Mouse (Mus musculus) retina, postnatal 1 day (tissue): ENCODE measurements around the gene Ncmap.

ENCODE experiments used
- DNase-seq: peaks from one replicate; pipeline ENCODE4 v3.0.0-alpha.2; 2012

The Ncmap gene

DNA sequence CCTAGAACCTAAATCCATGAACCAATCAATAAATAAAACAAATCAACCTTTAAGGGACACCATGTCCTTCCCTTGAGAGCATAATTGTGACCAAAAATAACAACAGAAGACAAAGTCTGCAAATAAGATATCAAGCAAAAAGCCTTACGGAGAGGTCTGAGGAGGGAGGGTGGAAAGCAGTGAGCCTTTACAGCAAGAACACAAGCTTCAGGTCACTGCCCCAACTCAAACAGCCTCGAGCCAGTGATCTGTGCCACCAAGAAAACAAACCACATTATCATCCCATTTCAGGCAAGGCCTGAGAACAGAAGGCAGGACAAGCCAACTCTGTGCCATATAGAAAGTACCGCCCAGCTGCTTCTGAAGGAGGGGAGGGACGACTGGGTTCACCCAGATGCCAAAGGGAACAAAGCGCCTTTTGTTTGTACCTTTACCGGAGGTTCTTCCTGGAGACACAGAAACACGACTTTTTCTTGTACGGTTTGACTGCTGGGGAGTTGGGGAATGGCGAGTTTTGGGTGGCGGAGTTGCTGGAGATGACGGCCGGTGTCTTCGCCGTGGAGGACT lies 60.6 kb downstream of the Ncmap start:
- DNase-seq: no peak

DNA sequence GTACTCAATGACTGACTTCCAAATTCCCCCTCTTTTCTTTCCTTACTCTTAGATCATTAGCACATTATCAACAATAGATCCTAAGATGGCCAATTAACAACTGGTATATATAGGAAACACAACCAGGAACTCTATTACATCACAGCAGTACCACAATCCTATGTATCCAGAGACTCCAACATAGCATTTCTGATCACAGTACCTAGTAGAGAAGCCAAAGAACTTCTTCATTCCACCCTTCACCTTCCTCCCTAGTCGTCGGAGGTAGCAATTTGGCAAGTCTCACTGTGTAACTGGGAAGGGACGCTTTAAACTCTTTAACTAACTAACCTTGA lies 62.0 kb downstream of the Ncmap start:
- no peak for DNase-seq

DNA sequence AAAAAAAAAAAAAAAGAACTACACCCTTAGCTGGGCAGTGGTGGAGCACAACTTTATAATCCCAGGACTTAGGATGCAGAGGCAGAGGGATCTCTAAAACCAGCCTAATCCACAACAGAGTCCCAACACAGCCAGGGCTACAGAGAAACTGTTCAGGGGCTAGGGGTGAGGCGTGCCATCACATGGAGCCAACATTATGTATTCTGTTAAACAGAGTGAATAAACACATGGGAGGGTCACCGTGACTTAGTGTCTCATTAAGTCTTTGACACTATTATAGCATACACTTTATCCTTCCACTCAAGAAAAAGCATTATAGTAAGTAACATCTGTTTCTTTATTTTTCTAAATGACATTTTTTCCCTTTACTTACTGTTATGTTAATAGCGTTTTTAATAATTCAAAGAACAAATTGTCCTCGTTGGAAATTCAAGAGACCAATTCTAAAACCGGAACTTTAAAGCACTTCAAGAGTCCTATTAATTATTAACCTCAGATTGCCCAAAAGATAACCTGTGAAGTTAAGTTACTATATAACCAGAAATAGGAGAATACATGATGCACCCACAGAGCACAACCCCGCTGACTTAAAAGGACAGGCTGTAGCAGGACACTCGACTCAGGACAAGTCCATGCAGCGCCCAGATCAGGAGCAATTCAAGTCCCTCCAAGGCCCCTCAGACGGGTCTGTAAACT lies 62.6 kb downstream of the Ncmap start:
- DNase-seq: no peak

DNA sequence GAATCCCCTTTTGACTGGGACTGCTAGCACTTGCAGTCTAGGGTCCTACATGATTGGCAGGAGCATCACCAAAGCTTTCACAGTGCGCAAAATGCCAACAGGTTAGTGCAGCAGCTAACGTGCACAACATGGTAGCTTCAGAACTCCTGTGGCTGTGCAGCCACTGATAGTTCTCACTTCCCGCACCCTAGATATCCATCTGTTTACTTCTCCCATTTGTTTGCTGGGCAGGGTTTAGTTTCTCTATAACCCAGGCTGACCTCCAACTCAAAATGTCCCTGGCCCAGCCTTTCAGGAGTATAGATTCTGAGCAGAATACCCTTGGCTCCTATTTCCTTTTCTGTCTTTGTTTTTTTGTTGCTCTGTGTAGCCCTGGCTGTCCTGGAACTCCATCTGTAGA lies 71.6 kb downstream of the Ncmap start:
- no peak for DNase-seq

DNA sequence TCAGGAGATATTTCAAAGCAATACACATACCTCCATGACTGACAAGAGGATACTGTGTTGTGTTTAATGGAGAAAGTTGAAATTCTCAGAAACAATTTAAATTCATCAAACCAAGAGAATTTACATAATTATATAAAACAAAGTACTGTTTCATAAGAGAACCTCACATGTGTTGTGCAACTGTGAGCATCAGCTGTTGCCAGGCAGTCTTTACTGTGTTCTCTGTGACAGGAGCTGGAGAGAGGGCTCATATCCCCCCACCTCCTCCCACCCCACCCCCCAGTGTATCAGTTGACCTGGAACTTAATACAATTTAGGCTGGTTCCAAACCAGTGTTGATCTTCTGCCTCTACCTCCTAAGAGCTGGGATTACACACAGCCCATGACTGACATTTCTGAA lies 72.0 kb downstream of the Ncmap start:
- DNase-seq: no peak

DNA sequence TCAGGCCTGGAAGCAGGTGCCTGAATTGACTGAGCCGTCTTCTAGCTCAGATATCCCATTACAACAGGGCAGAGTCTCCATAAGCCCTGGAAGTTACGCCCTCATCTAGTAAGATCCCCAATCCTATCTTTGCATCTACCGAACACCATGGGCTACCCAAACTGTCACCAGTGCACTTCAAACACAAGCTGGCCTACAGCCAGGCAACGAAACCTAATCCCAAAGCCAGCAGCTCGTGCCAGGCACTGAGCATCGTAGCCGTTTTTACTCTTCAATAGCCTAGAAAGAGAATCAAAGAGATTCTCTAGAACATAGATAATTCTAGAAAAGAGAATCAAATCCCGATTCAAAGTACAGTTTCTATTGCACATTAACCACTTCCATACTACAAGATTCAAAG lies 75.0 kb downstream of the Ncmap start:
- DNase-seq: no peak
